Mouse (Mus musculus) MEL (cell line): ENCODE results near the gene Gm20388. TPM values are rescaled to one million over a fixed set of nuclear protein-coding genes. Genes with fewer than 3 reads are reported as not detected.

Experiments used
- DNase-seq: peaks from one replicate; pipeline ENCODE4 v3.0.0; 2011; ENCODE audit warnings: low read depth, low spot score
- H3K27ac ChIP-seq: 2 replicates; pipeline ENCODE4 v1.5.1; 2012; ENCODE audit warnings: low read depth, mild to moderate bottlenecking, control low read depth, low read length, moderate library complexity; ENCODE audit not compliant: control insufficient read depth
- H3K27me3 ChIP-seq, 2 experiments: fragments of 150-350 bp in 1 of 2; sonication (generic) in 1 of 2; 2 replicates each; pipeline ENCODE4 v1.6.1; 2012; ENCODE audit warnings: low read length in 2 of 2, mild to moderate bottlenecking in 2 of 2, improper control_type of control experiment in 1 of 2, moderate library complexity in 1 of 2; ENCODE audit not compliant: insufficient read depth in 2 of 2, control insufficient read depth in 1 of 2
- H3K36me3 ChIP-seq, 2 experiments: 2 replicates each; pipeline ENCODE4 v1.6.1; 2012 to 2014; ENCODE audit warnings: low read length in 2 of 2, improper control_type of control experiment in 1 of 2, inconsistent platforms in 1 of 2, mild to moderate bottlenecking in 1 of 2; ENCODE audit not compliant: insufficient read depth in 2 of 2, control insufficient read depth in 1 of 2
- H3K4me1 ChIP-seq, 2 experiments: fragments of 150-350 bp in 1 of 2; sonication (generic) in 1 of 2; 2 replicates each; pipeline ENCODE4 v1.6.1; 2012; ENCODE audit warnings: low read length in 2 of 2, improper control_type of control experiment in 1 of 2, mild to moderate bottlenecking in 1 of 2; ENCODE audit not compliant: insufficient read depth in 2 of 2, control insufficient read depth in 1 of 2
- H3K4me3 ChIP-seq, 2 experiments: fragments of 150-350 bp in 1 of 2; sonication (generic) in 1 of 2; 2 replicates each; pipeline ENCODE4 v1.5.1; 2012; ENCODE audit warnings: low read depth in 2 of 2, low read length in 2 of 2, mild to moderate bottlenecking in 2 of 2, moderate library complexity in 2 of 2, control low read depth in 1 of 2, improper control_type of control experiment in 1 of 2; ENCODE audit not compliant: control insufficient read depth in 1 of 2, insufficient read depth in 1 of 2
- H3K79me2 ChIP-seq: 2 replicates; pipeline ENCODE4 v1.6.1; 2012; ENCODE audit warnings: mild to moderate bottlenecking, low read length, moderate library complexity; ENCODE audit not compliant: control insufficient read depth, poor library complexity, insufficient read depth
- H3K9ac ChIP-seq: 2 replicates; pipeline ENCODE4 v1.6.1; 2012; ENCODE audit warnings: low read depth, mild to moderate bottlenecking, control low read depth, low read length, moderate library complexity; ENCODE audit not compliant: control insufficient read depth, poor library complexity, severe bottlenecking
- H3K9me3 ChIP-seq: fragments of 150-350 bp; sonication (generic); replicated peaks from 2 replicates; pipeline ENCODE4 v1.6.1; 2012; ENCODE audit warnings: mild to moderate bottlenecking, low read length, improper control_type of control experiment, moderate library complexity; ENCODE audit not compliant: insufficient read depth
- CTCF ChIP-seq, 3 experiments: IDR thresholded peaks in 2 of 3; conservative IDR thresholded peaks in 1 of 3; 2 replicates each; pipeline ENCODE4 v1.5.1; 2011 to 2012; ENCODE audit warnings: low read length in 3 of 3, low read depth in 2 of 3, mild to moderate bottlenecking in 2 of 3, improper control_type of control experiment in 1 of 3, inconsistent platforms in 1 of 3, mixed read lengths in 1 of 3, moderate library complexity in 1 of 3; ENCODE audit not compliant: control insufficient read depth in 1 of 3, insufficient read depth in 1 of 3, poor library complexity in 1 of 3, severe bottlenecking in 1 of 3
- E2F4 ChIP-seq: IDR thresholded peaks from 2 replicates; pipeline ENCODE4 v1.6.1; 2011; ENCODE audit warnings: low read depth, low read length, improper control_type of control experiment, borderline replicate concordance
- ELF1 ChIP-seq: IDR thresholded peaks from 2 replicates; pipeline ENCODE4 v1.6.1; 2014; ENCODE audit warnings: low read depth, mild to moderate bottlenecking, inconsistent platforms, low read length, improper control_type of control experiment, moderate library complexity
- ETS1 ChIP-seq: IDR thresholded peaks from 2 replicates; pipeline ENCODE4 v1.6.1; 2012; ENCODE audit warnings: low read depth, mild to moderate bottlenecking, inconsistent platforms, low read length, improper control_type of control experiment, moderate library complexity
- JUND ChIP-seq: IDR thresholded peaks from 2 replicates; pipeline ENCODE4 v1.6.1; 2011; ENCODE audit warnings: low read depth, mild to moderate bottlenecking, improper control_type of control experiment, low read length
- KAT2A ChIP-seq: conservative IDR thresholded peaks from 2 replicates; pipeline ENCODE4 v1.6.1; 2012; ENCODE audit warnings: low read depth, low read length, improper control_type of control experiment, inconsistent platforms
- MAZ ChIP-seq: IDR thresholded peaks from 2 replicates; pipeline ENCODE4 v1.6.1; 2012; ENCODE audit warnings: low read depth, mild to moderate bottlenecking, inconsistent platforms, low read length, improper control_type of control experiment
- MXI1 ChIP-seq: IDR thresholded peaks from 2 replicates; pipeline ENCODE4 v1.6.1; 2011; ENCODE audit warnings: mild to moderate bottlenecking, low read depth, low read length, improper control_type of control experiment
- POLR2A ChIP-seq, 2 experiments: IDR thresholded peaks; 2 replicates each; pipeline ENCODE4 v1.6.1; 2011 to 2012; ENCODE audit warnings: low read length in 2 of 2, mild to moderate bottlenecking in 2 of 2, control low read depth in 1 of 2, improper control_type of control experiment in 1 of 2, low read depth in 1 of 2, moderate library complexity in 1 of 2; ENCODE audit not compliant: control insufficient read depth in 1 of 2, insufficient read depth in 1 of 2, poor library complexity in 1 of 2
- POLR2AphosphoS5 ChIP-seq: IDR thresholded peaks from 2 replicates; pipeline ENCODE4 v1.6.1; 2012; ENCODE audit warnings: low read depth, borderline replicate concordance, mild to moderate bottlenecking, inconsistent platforms, low read length, moderate library complexity, mixed read lengths
- RAD21 ChIP-seq: IDR thresholded peaks from 2 replicates; pipeline ENCODE4 v1.6.1; 2011; ENCODE audit warnings: mild to moderate bottlenecking, low read depth, low read length, improper control_type of control experiment
- SIN3A ChIP-seq: IDR thresholded peaks from 2 replicates; pipeline ENCODE4 v1.6.1; 2012; ENCODE audit warnings: low read length, improper control_type of control experiment, inconsistent platforms
- SMC3 ChIP-seq: IDR thresholded peaks from 2 replicates; pipeline ENCODE4 v1.6.1; 2011; ENCODE audit warnings: low read depth, low read length, improper control_type of control experiment
- UBTF ChIP-seq: IDR thresholded peaks from 2 replicates; pipeline ENCODE4 v1.6.1; 2012; ENCODE audit warnings: low read depth, mild to moderate bottlenecking, inconsistent platforms, low read length, improper control_type of control experiment, moderate library complexity, borderline replicate concordance; ENCODE audit not compliant: insufficient read depth
- USF1 ChIP-seq: IDR thresholded peaks from 2 replicates; pipeline ENCODE4 v1.6.1; 2014; ENCODE audit warnings: low read depth, mild to moderate bottlenecking, inconsistent platforms, low read length, improper control_type of control experiment, moderate library complexity
- ZC3H11A ChIP-seq: IDR thresholded peaks from 2 replicates; pipeline ENCODE4 v1.6.1; 2012; ENCODE audit warnings: low read depth, mild to moderate bottlenecking, inconsistent platforms, low read length, improper control_type of control experiment
- ZKSCAN1 ChIP-seq: IDR thresholded peaks from 2 replicates; pipeline ENCODE4 v1.6.1; 2012; ENCODE audit warnings: low read depth, mild to moderate bottlenecking, inconsistent platforms, low read length, improper control_type of control experiment, moderate library complexity
- polyA plus RNA-seq, 2 experiments: library from polyadenylated mRNA; stranded (reverse) in 1 of 2; unstranded in 1 of 2; fragments of >175 nt in 1 of 2; fragments of >200 nt in 1 of 2; gene quantifications; 2 replicates each; pipeline versions ENCODE4 v1.2.1 to v1.2.4; 2012; ENCODE audit warnings: low replicate concordance in 2 of 2, low read depth in 1 of 2; ENCODE audit not compliant: insufficient read length in 2 of 2, insufficient read depth in 1 of 2, missing spikeins in 1 of 2
- total RNA-seq: library from RNA; depleted of rRNA; stranded (reverse); fragments of 300-350 nt; gene quantifications from 2 replicates; pipeline ENCODE4 v1.2.3, GENCODE M21; 2012

Gene Gm20388
- total and polyA plus RNA-seq, 3 experiments: 11.1 to 17.8 TPM; not detected in 1

GRCm38 (mm10) chr8:124303211-124303902 lies 4392.7 kb downstream of the Gm20388 start:
- Histone ChIP-seq H3K9ac (no peak overlapping the region), H3K9me3 (no peaks in the 10 kb centered on the region), H3K27ac (no peak overlapping the region), H3K4me3 (no peak overlapping the region), H3K4me1 (no peaks in the 10 kb centered on the region), H3K79me2 (no peaks in the 10 kb centered on the region), H3K36me3 (no peaks in the 10 kb centered on the region), H3K27me3 (no peaks in the 10 kb centered on the region)
- no peak for TF ChIP-seq ZKSCAN1
- DNase-seq: no peak

DNA sequence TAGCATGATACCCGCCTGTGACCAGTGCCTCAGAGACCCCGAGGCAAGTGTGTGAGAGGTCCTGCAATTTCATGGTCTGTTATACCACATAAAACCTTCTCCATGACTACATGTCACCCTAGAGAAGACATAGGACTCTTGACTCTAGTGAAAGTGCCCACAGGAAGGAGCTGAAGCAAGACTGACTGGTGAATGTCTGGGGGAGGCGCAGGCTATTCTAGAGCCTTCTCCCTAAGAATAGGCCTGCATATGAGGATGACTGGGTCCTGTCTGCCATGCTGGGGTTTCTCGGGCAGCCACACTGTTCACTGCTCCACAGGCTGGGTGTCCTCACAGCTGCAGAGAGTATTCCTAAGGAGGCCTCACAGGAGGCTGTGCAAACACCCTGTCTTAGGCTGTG lies 4393.5 kb downstream of the Gm20388 start:
- Histone ChIP-seq H3K79me2 (no peaks in the 10 kb centered on the region), H3K4me1 (no peaks in the 10 kb centered on the region)
- no peak for TF ChIP-seq UBTF
- no peak for TF ChIP-seq POLR2AphosphoS5
- TF ChIP-seq ETS1: no peak
- no peak for TF ChIP-seq MXI1
- TF ChIP-seq E2F4: no peak
- no peak for TF ChIP-seq CTCF (IDR thresholded peaks at IDR 0.05 in 2 of 3, conservative IDR thresholded peaks at IDR 0.05 in 1 of 3; ENCODE audit: control insufficient read depth in 1 of 3, insufficient read depth in 1 of 3, low read depth in 2 of 3, low read length in 3 of 3, poor library complexity in 1 of 3, severe bottlenecking in 1 of 3)
- TF ChIP-seq POLR2A (IDR thresholded peaks at IDR 0.05; ENCODE audit: control insufficient read depth in 1 of 2, insufficient read depth in 1 of 2, low read depth in 1 of 2, low read length in 2 of 2, poor library complexity in 1 of 2): no peak
- no peak for TF ChIP-seq ELF1
- TF ChIP-seq, all 39 proteins: peak for 0
- no peak for DNase-seq
- Histone ChIP-seq H3K27ac (no peak overlapping the region), H3K4me3 (no peak overlapping the region), H3K9ac (no peak overlapping the region), H3K36me3 (no peaks in the 10 kb centered on the region), H3K9me3 (no peaks in the 10 kb centered on the region), H3K27me3 (no peaks in the 10 kb centered on the region)

GRCm38 (mm10) chr8:124306574-124306973 lies 4395.9 kb downstream of the Gm20388 start:
- Histone ChIP-seq H3K4me1 (no peaks in the 10 kb centered on the region), H3K27ac (no peak overlapping the region), H3K4me3 (no peak overlapping the region)
- no peak for DNase-seq
- no peak for TF ChIP-seq MAZ
- TF ChIP-seq JUND: no peak
- no peak for TF ChIP-seq USF1
- TF ChIP-seq KAT2A: no peak
- no peak for TF ChIP-seq ZC3H11A
- no peak for TF ChIP-seq RAD21
- TF ChIP-seq SMC3: no peak
- TF ChIP-seq SIN3A: no peak
- TF ChIP-seq, all 39 proteins: peak for 0
- H3K27me3 ChIP-seq: no peaks in the 10 kb centered on the region
- H3K36me3 ChIP-seq: no peaks in the 10 kb centered on the region
- H3K9me3 ChIP-seq: no peaks in the 10 kb centered on the region
- no peak overlapping the region for H3K9ac ChIP-seq
- no peaks in the 10 kb centered on the region for H3K79me2 ChIP-seq
